Mouse (Mus musculus) testis, postnatal 14 days (tissue): ENCODE results near the gene Tmem39b.
"Not testable (repeated sequence)": the region's sequence is repeated elsewhere in the genome, so short reads cannot be mapped to it uniquely, and the experiment has no call there.

Source experiments
- DNase-seq: peaks from one replicate; pipeline ENCODE4 v3.0.0; 2021; ENCODE audit warnings: low spot score

Tmem39b gene

DNA sequence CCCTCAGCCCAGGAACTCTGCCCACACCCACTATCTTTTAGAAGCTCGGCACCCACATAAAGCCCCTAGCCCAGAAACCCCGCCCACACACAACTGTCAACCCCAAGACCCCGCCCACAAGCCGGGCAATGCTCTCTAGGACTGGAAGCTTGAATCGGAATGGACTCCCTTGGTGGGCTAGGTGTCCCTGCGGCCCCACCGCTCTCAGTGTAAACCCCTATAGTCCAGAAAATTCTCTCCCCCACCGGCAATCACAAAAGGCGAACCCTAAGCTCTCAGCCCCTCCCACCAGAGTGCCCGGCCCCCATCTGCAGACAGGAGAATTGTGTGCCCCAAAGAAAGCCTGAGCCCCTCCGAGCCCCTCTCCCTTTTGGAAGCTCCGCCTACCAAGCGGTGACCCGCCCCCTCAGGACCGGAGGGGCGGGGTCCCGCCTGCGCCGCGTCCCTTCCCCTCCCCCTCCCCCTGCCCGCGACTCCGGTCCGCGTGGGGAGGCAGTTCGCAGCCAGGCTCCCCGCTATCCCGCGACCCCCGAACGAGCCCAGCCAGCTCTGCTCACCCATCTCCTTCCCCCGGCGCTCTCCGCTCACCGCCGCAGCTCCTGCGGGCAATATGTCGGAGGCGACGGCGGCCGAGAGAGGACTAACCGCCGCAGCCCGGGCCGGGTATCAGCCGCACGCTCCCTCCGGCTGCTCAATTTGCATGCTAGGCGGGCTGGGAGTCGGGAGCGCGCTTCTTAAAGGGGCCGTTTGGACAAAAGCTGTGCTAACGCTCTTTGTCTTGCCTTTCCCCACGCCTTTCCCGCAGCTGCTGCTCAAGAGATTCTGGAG is at the start of gene Tmem39b:
TSS of gene Tmem39b (minus strand) at position 681 of the 828 bp plus-strand sequence.
- peak; percentile 92 for DNase-seq

DNA sequence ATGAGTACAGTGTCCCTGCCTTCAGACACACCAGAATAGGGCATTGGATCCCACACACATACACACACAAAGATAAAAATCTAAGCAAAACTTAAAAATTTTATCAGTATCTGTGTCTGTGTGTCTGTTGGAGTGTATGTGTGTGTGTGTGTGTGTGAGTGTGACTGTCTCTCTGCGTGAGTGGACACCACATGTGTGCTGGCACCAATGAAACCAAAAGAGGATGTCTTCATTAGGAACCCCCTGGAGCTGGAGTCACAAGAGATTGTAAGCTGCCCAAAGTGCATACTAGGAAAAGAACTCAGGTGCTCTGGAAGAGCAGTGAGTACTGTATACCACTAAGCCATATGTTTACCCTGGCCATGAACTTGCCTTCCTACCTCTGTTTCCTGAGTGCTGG is 49.5 kb upstream of the Tmem39b start:
- no peak for DNase-seq

DNA sequence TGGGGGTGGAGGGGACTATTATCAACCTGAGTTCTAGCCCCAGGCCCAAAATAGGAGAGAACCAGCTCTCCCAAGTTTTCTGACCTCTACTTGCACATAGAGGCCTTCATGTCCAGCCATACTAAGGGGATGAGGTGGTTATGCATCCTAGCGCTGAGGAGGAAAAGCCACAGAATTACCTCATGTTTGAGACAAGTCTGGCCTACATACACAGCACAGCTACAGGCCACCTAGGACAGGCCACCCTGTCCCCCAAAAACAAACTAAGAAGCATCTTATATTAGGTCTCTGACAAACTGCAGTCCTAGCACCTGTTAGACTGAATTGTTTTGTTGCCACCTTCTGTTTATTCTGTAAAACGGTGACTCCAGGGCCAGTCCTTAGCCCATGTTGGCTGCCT is 46.9 kb upstream of the Tmem39b start:
- no peak for DNase-seq

DNA sequence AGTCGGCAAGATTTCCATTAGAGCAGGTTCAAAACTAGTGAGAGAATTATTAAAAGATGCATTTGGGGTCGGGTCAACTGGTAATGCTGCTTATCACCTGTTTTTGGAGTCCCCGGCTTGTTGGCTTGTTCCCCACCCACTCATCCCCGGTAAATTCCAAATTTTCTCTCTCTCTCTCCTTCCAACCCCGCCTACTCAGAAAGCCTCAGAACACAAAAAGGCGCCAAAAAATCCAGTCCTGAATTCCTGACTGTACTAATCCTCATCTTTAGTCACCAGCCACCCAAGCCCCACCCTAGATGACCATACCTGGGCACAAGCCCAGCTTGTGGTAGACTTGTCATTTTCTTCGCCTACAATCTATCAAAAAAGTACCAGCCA is 46.4 kb upstream of the Tmem39b start:
- DNase-seq, result peak; percentile 18

DNA sequence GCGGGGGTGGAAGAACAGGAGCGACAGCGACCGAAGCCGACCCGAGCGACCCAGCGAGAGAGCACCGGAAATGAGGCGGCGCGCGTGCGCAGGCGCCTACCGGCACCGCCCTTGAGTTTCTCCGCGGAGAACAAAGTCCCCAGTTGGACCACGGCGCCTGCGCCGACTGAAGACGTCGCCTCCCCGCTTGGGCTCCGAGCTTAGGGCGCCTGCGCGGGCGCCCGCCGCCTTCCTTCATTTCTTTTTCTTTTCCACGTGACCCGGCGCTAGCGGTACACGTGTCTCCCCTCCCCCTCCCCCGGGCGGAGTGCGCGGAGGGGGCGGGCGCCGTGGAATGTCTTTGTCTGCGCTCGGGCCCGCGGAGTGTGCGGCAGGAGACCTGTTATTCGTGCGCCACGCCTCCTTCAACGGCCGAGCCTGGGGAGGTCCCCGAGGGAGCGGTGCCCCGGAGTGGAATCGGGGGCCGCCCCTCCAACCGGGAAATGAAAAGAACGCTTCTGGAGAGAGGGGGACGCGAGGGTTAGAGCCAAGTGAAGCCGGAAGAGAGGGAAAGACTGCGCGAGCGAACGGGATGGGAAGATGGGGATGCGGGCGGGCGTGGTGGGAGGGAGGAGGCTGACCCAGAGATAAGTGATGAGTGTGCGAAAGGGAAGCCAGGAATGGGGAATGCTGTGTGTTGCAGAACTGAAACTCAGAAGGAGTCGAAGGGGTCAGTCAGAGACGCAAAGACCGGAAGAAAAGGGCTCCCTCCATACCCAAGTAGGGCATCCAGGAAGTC is 45.8 kb upstream of the Tmem39b start, which contains the start of gene Khdrbs1:
TSS of gene Khdrbs1 (minus strand) at position 72 of the 778 bp plus-strand sequence.
- peak; percentile 97 for DNase-seq

DNA sequence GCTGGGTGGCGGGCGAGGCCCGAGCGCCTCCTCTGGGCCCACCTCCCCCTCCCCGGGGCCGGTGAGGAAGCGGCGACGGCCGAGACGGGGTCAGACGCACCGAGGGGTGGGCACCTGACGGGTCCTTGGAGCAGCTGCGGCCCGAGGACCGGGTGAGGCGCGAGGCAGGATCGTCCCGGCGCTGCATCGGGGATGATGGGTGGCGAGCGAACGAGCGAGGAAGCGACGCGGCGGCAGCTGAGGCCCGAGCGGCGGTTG is 45.3 kb upstream of the Tmem39b start:
- no peak for DNase-seq

DNA sequence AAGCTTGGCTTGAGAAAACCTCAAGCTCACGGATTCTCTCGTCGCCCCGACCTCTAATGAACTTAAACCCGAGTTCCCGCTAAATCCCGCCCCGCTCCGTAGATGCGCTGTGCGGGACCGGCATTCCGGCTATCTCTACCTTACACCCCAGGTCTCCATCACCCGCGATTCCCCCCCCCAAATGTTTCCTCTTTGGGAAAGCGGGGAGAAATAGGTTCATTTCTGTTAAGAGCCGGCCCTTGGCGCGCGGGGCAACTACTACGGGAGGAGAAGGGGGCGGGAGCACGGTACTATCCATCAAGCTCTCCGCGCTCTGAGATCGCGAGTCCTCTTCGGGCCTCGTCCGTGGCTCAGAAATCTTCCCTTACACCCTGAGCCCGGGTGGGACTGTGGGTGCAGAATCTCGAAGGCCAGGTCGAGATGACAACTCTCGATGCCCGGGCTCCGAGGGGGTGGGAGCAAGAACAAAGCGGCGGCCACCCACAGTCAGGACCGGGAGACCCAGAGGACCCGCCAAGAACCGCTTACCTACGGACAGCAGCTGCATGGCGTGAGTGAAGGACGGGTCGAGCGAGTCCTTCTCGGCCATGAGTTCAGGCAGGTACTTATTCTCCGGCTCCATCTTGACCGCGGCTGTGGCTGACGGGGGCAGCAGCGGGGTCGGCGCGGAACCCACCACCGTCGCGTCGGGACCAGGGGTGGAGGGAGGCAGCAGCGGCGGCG is 44.8 kb upstream of the Tmem39b start:
- peak; percentile 56 for DNase-seq

DNA sequence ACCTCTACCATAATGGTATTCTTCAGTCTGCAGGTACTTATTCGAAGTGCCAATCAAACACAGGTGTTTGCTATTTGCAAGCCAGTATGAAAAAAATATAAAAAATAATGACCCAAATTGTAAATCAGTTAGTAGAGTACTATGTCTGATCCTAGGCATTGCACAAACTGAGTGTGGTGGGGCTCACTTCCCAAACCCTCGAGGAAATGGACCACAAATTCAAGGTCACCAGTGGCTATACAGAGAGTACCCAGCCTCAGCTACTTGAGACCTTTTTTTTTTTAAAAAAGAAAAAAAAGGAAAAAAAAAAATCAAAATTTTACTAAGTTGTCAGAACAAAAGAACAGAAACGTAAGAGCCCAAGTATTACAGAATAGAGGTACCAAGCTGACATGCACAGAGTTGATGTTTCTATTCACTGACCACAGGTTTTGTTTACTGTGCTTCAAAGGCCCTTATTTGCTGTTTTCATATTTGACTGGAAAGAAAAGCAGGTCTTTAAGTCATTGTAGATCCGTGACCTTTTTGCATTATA is 42.5 kb upstream of the Tmem39b start:
- no peak for DNase-seq

DNA sequence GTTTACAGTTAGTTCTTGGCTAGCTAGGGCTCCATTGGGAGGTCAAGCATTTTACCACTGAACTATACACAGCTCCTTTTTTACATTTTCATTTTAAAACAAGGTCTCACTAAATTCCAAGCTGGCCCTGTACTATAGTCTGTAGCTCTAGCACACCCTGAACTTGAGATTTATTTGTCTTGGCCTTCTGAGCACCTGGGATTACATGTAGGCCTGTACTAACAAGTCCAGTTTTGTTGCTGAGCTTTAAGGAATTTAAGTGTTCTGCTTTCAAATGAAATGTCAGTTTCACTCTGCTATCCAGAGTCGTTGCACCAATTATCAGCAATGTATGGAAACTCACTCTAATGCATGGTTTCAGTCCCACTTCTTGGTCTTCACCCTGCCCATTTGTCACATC is 39.5 kb upstream of the Tmem39b start:
- no peak for DNase-seq

DNA sequence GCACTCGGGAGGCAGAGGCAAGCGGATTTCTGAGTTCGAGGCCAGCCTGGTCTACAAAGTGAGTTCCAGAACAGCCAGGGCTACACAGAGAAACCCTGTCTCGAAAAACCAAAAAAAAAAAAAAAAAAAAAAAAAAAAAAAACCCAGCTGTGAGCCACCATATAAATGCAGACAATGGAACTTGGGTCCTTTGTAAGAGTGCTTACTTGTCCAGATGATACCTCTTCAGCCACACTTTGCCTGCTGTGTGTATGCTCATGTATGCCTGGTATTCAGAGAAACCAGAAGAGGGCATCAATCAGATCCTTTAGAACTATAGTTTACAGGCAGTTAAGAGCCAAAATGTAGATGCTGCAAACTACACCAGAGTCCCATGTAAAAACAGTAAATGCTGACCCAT is 38.8 kb upstream of the Tmem39b start:
- DNase-seq, result not testable (repeated sequence)

DNA sequence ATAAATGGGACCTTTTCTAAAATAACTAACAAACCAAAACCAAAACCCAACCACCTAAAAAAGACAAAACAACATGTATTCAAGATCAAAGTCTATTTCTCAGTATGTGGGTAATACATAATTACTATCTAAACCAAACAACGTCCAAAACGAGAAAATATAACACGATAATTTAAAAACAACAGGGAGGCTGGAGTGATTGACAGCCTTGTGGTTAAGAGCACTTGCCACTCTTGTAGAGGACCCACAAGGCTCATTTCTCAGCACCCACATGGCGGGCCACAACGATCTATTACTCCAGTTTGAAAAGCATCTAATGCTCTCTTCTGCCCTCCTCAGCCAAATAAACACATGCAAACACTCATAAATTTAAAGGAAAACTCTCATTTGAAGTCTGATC is 34.8 kb upstream of the Tmem39b start:
- DNase-seq, result no peak

DNA sequence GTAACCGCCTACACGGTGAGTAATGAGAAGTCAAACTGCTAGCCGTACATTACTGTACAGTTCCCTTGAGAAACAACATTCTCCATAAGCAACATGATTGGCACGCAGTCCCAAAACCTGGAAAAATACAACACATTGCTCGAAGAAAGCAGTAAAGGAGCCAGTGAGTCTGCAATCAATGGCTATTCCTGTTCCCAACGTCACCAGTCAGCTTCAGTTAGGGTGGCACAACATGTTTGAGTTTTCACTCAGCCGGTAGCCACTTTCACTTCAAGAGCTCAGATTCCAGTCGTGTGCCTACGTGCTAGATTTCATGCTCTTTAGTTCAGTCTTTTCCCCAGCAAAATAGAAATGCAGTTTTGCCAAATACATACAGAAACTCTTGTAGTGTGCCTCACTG is 19.7 kb upstream of the Tmem39b start:
- no peak for DNase-seq

DNA sequence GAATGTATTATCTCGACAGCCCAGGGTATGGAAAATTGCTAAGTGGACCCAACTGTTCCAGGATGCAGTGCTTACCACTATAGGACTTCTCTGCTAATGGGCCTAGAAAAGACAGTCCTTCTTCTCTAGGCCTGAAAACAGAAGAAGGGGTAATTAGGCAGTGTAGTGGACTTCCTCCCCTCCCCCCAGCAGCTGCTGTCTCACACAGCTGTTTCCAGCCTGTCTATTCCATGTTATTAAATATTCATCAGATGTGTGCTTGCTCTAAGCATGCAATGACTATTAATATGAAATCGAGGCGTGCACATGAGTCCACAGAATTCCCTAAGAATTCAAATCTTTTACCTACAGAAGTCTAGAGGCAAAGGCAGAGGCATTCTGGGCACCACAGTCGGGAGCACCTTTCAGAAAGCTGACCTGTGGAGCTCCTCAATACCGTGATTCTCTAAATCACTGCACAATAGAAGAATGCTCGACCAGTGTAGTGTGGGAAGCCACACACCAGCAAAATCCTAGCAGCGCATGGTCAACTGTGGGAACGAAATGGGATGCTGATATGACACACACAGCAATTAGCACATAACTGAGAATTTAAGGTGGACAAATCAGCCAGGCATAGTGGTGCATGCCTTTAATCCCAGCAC is 13.0 kb upstream of the Tmem39b start:
- DNase-seq, result no peak

DNA sequence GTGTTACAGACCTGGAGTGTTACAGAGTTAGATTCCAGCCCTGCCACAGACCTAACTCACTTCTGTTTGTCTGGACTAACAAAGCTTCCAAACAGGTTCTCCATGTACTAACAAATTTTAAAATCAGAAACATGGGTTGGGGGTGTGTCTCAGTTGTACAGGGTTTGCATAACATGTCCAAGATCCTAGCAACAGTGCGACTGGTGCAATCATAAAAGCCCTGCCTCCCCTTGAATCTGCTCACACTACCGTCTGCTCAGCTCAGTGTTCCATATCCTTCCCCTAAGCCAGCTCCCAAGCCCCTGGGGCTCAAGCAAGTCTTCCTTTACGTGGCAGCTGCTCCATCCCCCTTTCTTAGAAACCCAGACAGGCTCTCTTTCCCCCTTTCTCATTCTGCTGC is 10.1 kb upstream of the Tmem39b start:
- no peak for DNase-seq

DNA sequence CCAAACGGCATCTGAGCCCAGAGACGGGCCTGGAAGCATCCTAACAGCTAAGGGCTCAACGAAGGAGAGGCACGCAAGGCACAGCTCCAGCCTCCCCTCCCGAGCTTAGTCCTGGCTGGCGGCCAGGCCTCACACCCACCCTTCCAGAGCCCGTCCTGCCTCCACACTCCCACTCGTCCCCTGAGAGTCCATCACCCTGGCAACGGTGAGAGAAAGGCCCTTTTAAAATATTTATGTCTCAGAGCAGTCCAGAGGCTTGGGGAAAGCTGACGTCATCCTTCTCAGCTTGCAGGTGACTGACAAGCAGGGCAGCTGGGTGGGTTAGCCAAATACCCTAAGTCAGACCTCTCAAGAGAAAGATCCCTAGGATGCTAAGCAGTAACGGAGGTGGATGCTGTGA is 5.8 kb upstream of the Tmem39b start:
- peak; percentile 62 for DNase-seq

DNA sequence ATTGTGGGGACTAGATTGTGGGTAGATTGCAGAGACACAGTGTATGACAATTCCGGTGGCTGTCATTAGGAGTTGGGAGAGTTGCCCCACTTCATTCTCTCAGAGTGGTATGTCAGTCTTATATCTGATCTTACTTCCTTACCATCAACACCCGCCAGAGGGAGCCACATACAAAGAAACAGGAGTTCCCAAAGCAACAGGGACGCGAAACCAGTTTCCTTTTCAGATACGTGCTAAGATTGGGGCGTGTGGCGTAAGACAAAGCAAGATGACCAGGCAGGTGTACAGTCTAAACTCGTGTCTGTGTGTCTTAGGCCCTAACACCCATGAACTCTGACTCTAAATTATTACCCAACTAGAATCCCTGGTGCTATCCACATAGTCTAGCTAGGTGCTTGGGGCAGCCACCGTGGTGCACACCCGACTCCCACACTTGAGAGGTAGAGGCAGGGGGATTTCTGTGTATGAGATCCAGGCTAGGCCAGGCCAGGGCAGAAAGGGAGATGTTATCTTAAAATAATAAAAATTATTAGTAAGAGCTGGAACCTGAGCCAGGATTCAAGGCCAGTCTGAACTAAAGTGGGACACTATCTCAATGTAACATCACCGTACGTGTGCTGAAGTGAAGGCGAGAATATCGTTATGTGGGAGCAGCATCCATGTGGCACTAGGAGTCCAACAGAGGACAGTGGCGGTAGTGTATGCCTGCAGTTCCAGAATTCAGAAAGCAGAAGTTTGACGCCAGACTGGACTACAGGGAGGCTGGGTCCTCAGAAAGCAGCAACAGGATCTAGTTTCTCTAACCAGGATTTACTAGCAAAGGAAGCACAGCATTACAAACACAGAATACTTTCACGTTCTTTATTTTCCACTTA is 5.1 kb upstream of the Tmem39b start:
- DNase-seq, result peak; percentile 57

DNA sequence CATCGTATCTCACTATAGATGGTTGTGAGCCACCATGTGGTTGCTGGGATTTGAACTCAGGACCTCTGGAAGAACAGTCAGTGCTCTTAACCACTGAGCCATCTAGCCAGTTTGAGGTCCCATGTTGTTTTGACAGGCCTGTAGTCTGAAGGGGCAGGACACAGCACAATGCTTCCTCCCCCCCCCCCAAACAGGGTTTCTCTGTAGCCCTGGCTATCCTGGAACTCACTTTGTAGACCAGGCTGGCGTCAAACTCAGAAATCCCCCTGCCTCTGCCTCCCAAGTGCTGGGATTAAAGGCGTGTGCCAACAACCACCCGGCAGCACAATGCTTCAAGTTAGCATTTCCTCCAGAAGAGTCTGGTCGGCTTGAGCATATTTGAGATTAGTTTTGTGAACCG is 4.0 kb upstream of the Tmem39b start:
- DNase-seq, result not testable (repeated sequence)

DNA sequence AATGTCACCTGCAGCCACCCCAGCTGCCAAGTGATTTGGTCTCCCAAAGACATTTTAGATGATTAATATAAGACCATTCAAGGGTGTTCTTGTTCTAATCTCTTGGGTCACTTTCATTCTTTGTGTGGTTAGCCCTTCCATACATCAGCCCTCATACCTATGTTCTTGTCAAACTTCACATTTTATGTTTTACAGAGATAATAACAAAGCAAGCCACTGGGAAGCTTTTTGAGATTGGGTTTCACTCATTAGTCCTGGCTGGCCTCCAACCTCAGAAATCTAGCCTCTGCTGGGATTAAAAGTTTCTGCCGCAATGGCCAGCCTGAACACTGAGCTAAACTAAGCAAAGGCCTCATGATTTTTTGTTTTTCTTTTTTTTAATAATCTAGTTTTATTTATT is 3.6 kb upstream of the Tmem39b start:
- DNase-seq, result no peak

DNA sequence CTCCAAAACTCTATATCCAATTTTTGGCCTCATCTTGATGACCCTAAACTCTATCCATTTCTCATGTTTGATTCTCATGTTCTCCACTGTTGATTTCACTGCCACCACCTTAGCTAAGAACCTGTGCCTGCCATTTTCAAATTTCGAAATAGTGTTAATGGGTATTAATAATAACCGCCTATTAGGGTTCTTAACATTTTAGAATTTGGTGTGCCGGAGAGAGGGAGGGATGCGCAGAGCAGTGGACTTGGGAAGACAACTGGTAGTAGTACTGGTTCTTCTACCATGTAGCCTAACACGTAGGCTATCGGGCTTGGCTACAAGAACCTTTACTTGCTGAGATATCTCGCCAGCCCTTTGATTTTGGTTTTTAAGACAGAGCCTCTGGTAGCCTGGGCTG is 553 bp upstream of the Tmem39b start:
- DNase-seq, result no peak

DNA sequence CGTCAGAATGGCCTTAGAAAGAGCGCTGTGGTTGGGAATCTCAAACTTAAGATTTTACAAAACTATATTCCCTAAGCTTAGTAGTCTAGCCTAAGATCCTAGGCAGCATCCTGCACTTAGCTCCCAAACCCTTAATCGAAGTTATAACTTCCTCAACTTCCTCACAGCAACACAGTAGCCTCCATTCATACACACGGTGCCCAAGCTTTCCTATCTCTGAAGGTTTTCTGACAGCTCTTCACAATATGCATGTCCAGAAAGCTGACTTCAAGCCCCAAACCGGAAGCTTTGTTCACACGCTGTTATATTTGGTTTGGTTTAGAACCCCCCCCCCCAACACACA is 852 bp downstream of the Tmem39b start:
- no peak for DNase-seq

DNA sequence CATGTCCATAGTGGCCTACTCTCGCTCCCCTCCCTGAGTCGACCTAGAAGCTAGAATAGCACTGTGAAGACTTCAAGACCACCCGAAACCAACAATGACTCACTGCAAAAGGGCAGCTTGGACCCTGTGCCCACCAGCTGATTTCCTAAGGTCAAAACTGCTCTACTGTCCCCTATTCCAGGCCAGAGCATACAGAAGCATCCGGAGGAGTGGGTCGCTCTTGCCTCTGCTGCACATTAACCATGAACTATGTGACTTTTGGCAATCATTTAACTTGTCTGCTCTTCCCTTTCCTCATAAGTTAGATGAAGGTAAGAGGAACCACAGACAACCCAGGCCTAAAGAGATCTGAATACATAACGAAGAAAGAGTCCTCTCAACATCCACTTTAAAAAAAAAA is 12.1 kb downstream of the Tmem39b start:
- no peak for DNase-seq
